In genomic region chr4:107082185-107082584, GRCm38 (mm10) we compare ENCODE assay signal across 34 mouse cellular contexts. TPM values are rescaled to one million over a fixed set of nuclear protein-coding genes. Genes with fewer than 3 reads are reported as not detected.
DNase-seq lines count a peak whose midpoint lies in the region; ATAC-seq lines count a peak whose summit lies in the region.
"Had no signal": no experiment of that assay in that cellular context is flagged by ENCODE, and none has a peak within 500 bp of the region (broad histone marks: within the 10 kb centered on the region; RNA-seq: fewer than 3 reads in every experiment).

No protein-coding gene starts in this region.

- no peak overlapping the region for H3K4me2 ChIP-seq in forebrain, embryonic 14.5 days (ENCODE audit: low read length)
- H3K4me2 ChIP-seq in kidney, embryonic 16.5 days (replicated peaks; ENCODE audit: low read depth, low read length): no peak overlapping the region
- no peak overlapping the region for H3K4me2 ChIP-seq in midbrain, embryonic 14.5 days (ENCODE audit: low read length)
- H3K4me2 ChIP-seq: intestine, embryonic 15.5 days; limb, embryonic 15.5 days; liver, embryonic 15.5 days; lung, embryonic 14.5 days; neural tube, embryonic 12.5 days had no signal

- no peak for DNase-seq in forebrain, embryonic 10.5 days (ENCODE audit: extremely low spot score, low spot score)
- no peak for DNase-seq in forebrain, embryonic 14.5 days (ENCODE audit: low spot score)
- DNase-seq in kidney, postnatal 36 days: no peak
- no peak for DNase-seq in midbrain, embryonic 10.5 days (ENCODE audit: low spot score)
- no peak for DNase-seq in midbrain, embryonic 14.5 days
- DNase-seq in heart, adult 8-10 months (ENCODE audit: low spot score): no peak
- no peak for DNase-seq in natural killer cell, adult 2 months (ENCODE audit: low spot score in 2 of 2)
- DNase-seq: adrenal gland, adult 8-10 months; cerebellum, adult 8-10 months; cerebellum, postnatal 25 days; gastrocnemius, adult 2 months; gastrocnemius, postnatal 36 days; heart, postnatal 14 days; lung, embryonic 14.5 days; lung, postnatal 14 days; right cerebral cortex, postnatal 4 days; thymus, adult 2 months; thymus, postnatal 36 days had no signal

- H3K27ac ChIP-seq in forebrain, embryonic 10.5 days: peak overlapping the region; percentile 63; the same call in 1 of the 2 replicates
- H3K27ac ChIP-seq in forebrain, embryonic 14.5 days (ENCODE audit: low read depth, low read length): no peak overlapping the region
- peak overlapping the region; percentile 21; the same call in 1 of the 2 replicates for H3K27ac ChIP-seq in kidney, embryonic 16.5 days (ENCODE audit: low read length)
- peak overlapping the region; percentile 88 for H3K27ac ChIP-seq in midbrain, embryonic 10.5 days (replicated peaks)
- no peak overlapping the region for H3K27ac ChIP-seq in midbrain, embryonic 14.5 days (replicated peaks; ENCODE audit: low read depth, low read length)
- H3K27ac ChIP-seq: gastrocnemius, adult 2 months; hindbrain, postnatal 0 days; intestine, embryonic 15.5 days; limb, embryonic 10.5 days; limb, embryonic 15.5 days; liver, embryonic 15.5 days; neural tube, embryonic 12.5 days had no signal

- no peaks in the 10 kb centered on the region for H3K36me3 ChIP-seq in forebrain, embryonic 10.5 days (replicated peaks)
- no peaks in the 10 kb centered on the region for H3K36me3 ChIP-seq in forebrain, embryonic 14.5 days (ENCODE audit: control insufficient read depth, insufficient read depth, low read length)
- H3K36me3 ChIP-seq in kidney, embryonic 16.5 days (ENCODE audit: insufficient read depth, low read length): no peaks in the 10 kb centered on the region
- no peaks in the 10 kb centered on the region for H3K36me3 ChIP-seq in midbrain, embryonic 10.5 days
- no peaks in the 10 kb centered on the region for H3K36me3 ChIP-seq in midbrain, embryonic 14.5 days (ENCODE audit: control insufficient read depth, insufficient read depth, low read length)
- H3K36me3 ChIP-seq: intestine, embryonic 15.5 days; limb, embryonic 10.5 days; limb, embryonic 15.5 days; liver, embryonic 15.5 days; neural tube, embryonic 12.5 days had no signal

- no peak overlapping the region for H3K9ac ChIP-seq in forebrain, embryonic 14.5 days (ENCODE audit: low read length)
- no peak overlapping the region for H3K9ac ChIP-seq in kidney, embryonic 16.5 days (replicated peaks; ENCODE audit: low read length)
- H3K9ac ChIP-seq in midbrain, embryonic 14.5 days (replicated peaks; ENCODE audit: low read length): no peak overlapping the region
- H3K9ac ChIP-seq: intestine, embryonic 15.5 days; limb, embryonic 15.5 days; liver, embryonic 15.5 days; lung, embryonic 14.5 days; neural tube, embryonic 12.5 days had no signal

- WGBS in forebrain, embryonic 10.5 days: 89% methylated on average over 3 of the region's 3 CpGs
- 90% methylated on average over 3 of the region's 3 CpGs for WGBS in forebrain, embryonic 14.5 days
- 83% methylated on average over 3 of the region's 3 CpGs for WGBS in kidney, embryonic 16.5 days
- WGBS in midbrain, embryonic 10.5 days: 88% methylated on average over 3 of the region's 3 CpGs
- 92% methylated on average over 3 of the region's 3 CpGs for WGBS in midbrain, embryonic 14.5 days

- H3K4me3 ChIP-seq in forebrain, embryonic 10.5 days: no peak overlapping the region
- no peak overlapping the region for H3K4me3 ChIP-seq in forebrain, embryonic 14.5 days (ENCODE audit: low read depth, low read length)
- H3K4me3 ChIP-seq in kidney, embryonic 16.5 days (ENCODE audit: low read length): no peak overlapping the region
- no peak overlapping the region for H3K4me3 ChIP-seq in midbrain, embryonic 10.5 days
- H3K4me3 ChIP-seq in midbrain, embryonic 14.5 days (replicated peaks; ENCODE audit: low read depth, low read length): no peak overlapping the region
- H3K4me3 ChIP-seq: gastrocnemius, adult 2 months; intestine, embryonic 15.5 days; limb, embryonic 10.5 days; limb, embryonic 15.5 days; liver, embryonic 15.5 days; neural tube, embryonic 12.5 days had no signal

- peaks cover 54% of the 10 kb centered on the region for H3K4me1 ChIP-seq in forebrain, embryonic 10.5 days
- peaks cover 9% of the 10 kb centered on the region for H3K4me1 ChIP-seq in forebrain, embryonic 14.5 days (ENCODE audit: control insufficient read depth, insufficient read depth, low read length)
- H3K4me1 ChIP-seq in kidney, embryonic 16.5 days (ENCODE audit: insufficient read depth, low read length): peaks cover 11% of the 10 kb centered on the region; the same call in 1 of the 2 replicates
- peaks cover 47% of the 10 kb centered on the region for H3K4me1 ChIP-seq in midbrain, embryonic 10.5 days
- peaks cover 19% of the 10 kb centered on the region for H3K4me1 ChIP-seq in midbrain, embryonic 14.5 days (ENCODE audit: control insufficient read depth, insufficient read depth, low read length)
- H3K4me1 ChIP-seq: intestine, embryonic 15.5 days; liver, embryonic 15.5 days had no signal

- ATAC-seq in forebrain, embryonic 14.5 days: no peak
- no peak for ATAC-seq in kidney, embryonic 16.5 days (ENCODE audit: low FRiP score, low TSS enrichment)
- no peak for ATAC-seq in midbrain, embryonic 14.5 days (ENCODE audit: low FRiP score, low TSS enrichment)
- ATAC-seq: activated CD4-positive, CD25-positive, alpha-beta regulatory T cell, adult 4 months; forebrain, embryonic 16.5 days; hindbrain, postnatal 0 days; intestine, embryonic 15.5 days; midbrain, embryonic 16.5 days had no signal

- H3K27me3 ChIP-seq in forebrain, embryonic 10.5 days (ENCODE audit: poor library complexity, severe bottlenecking): no peaks in the 10 kb centered on the region
- H3K27me3 ChIP-seq in forebrain, embryonic 14.5 days (replicated peaks; ENCODE audit: control insufficient read depth, insufficient read depth, low read length): no peaks in the 10 kb centered on the region
- H3K27me3 ChIP-seq in kidney, embryonic 16.5 days (ENCODE audit: insufficient read depth, low read length): no peaks in the 10 kb centered on the region
- H3K27me3 ChIP-seq in midbrain, embryonic 10.5 days (ENCODE audit: low read depth, poor library complexity, severe bottlenecking): no peaks in the 10 kb centered on the region
- no peaks in the 10 kb centered on the region for H3K27me3 ChIP-seq in midbrain, embryonic 14.5 days (ENCODE audit: control insufficient read depth, insufficient read depth, low read length)
- H3K27me3 ChIP-seq: CH12.LX; intestine, embryonic 15.5 days; limb, embryonic 15.5 days; liver, embryonic 15.5 days; neural tube, embryonic 12.5 days had no signal

- no peaks in the 10 kb centered on the region for H3K9me3 ChIP-seq in forebrain, embryonic 10.5 days
- no peaks in the 10 kb centered on the region for H3K9me3 ChIP-seq in forebrain, embryonic 14.5 days (replicated peaks; ENCODE audit: control insufficient read depth, low read length)
- no peaks in the 10 kb centered on the region for H3K9me3 ChIP-seq in kidney, embryonic 16.5 days (ENCODE audit: low read length)
- H3K9me3 ChIP-seq in midbrain, embryonic 10.5 days (replicated peaks): no peaks in the 10 kb centered on the region
- no peaks in the 10 kb centered on the region for H3K9me3 ChIP-seq in midbrain, embryonic 14.5 days (ENCODE audit: control insufficient read depth, low read length)
- H3K9me3 ChIP-seq: intestine, embryonic 15.5 days; limb, embryonic 10.5 days; limb, embryonic 15.5 days; liver, embryonic 15.5 days; neural tube, embryonic 12.5 days had no signal

RNA-seq across cellular contexts. Expression of gene Cdcp2, which starts 14.5 kb away (rescaled TPM):
- polyA plus RNA-seq in forebrain, embryonic 10.5 days (2016; fragmentation: Nextera tagmentation; extraction: Ambion mirVana): 0.06 TPM in 1 of 2 replicates, not detected in the other
- not detected in 2 replicates for polyA plus RNA-seq in forebrain, embryonic 14.5 days (2014; fragmentation: Nextera tagmentation; extraction: Ambion mirVana)
- 0.17 and 0.24 TPM in 2 replicates for polyA plus RNA-seq in kidney, embryonic 16.5 days (2015; fragmentation: Nextera tagmentation; extraction: Ambion mirVana)
- polyA plus RNA-seq in midbrain, embryonic 10.5 days (2016; fragmentation: Nextera tagmentation; extraction: Ambion mirVana): 0.11 and 0.22 TPM in 2 replicates
- 0.08 TPM in 1 of 2 replicates, not detected in the other for polyA plus RNA-seq in midbrain, embryonic 14.5 days (2014; fragmentation: Nextera tagmentation; extraction: Ambion mirVana)
- total RNA-seq in heart, adult 8-10 months (2022): not detected
- total RNA-seq: gastrocnemius, adult 2 months; gastrocnemius, postnatal 36 days; heart, postnatal 14 days; layer of hippocampus, adult 8-10 months; left cerebral cortex, postnatal 10 days had no signal
- polyA plus RNA-seq: activated CD4-positive, CD25-positive, alpha-beta regulatory T cell, adult 4 months; C2C12; embryonic facial prominence, embryonic 11.5 days; forebrain, embryonic 16.5 days; heart, embryonic 14.5 days; intestine, embryonic 15.5 days; limb, embryonic 10.5 days; limb, embryonic 15.5 days; liver, embryonic 15.5 days; lung, embryonic 14.5 days; midbrain, embryonic 16.5 days had no signal

RNA-seq across cellular contexts. Expression of gene Cyb5rl, which starts 15.4 kb away (rescaled TPM):
- 8.9 and 11.3 TPM in 2 replicates for polyA plus RNA-seq in forebrain, embryonic 10.5 days (2016; fragmentation: Nextera tagmentation; extraction: Ambion mirVana)
- polyA plus RNA-seq in forebrain, embryonic 14.5 days (2014; fragmentation: Nextera tagmentation; extraction: Ambion mirVana): 3.6 and 4.1 TPM in 2 replicates
- 13.4 and 14.4 TPM in 2 replicates for polyA plus RNA-seq in kidney, embryonic 16.5 days (2015; fragmentation: Nextera tagmentation; extraction: Ambion mirVana)
- 7.6 and 9.9 TPM in 2 replicates for polyA plus RNA-seq in midbrain, embryonic 10.5 days (2016; fragmentation: Nextera tagmentation; extraction: Ambion mirVana)
- 5.2 and 5.3 TPM in 2 replicates for polyA plus RNA-seq in midbrain, embryonic 14.5 days (2014; fragmentation: Nextera tagmentation; extraction: Ambion mirVana)
- 10 to 100 TPM; 24.2 to 35.1 (median 27.8) TPM for total RNA-seq in heart, adult 8-10 months (2022)

RNA-seq across cellular contexts. Expression of gene Mrpl37, which starts 15.5 kb away (rescaled TPM):
- 131 and 132 TPM in 2 replicates for polyA plus RNA-seq in forebrain, embryonic 10.5 days (2016; fragmentation: Nextera tagmentation; extraction: Ambion mirVana)
- 94.0 and 95.6 TPM in 2 replicates for polyA plus RNA-seq in forebrain, embryonic 14.5 days (2014; fragmentation: Nextera tagmentation; extraction: Ambion mirVana)
- 120 and 121 TPM in 2 replicates for polyA plus RNA-seq in kidney, embryonic 16.5 days (2015; fragmentation: Nextera tagmentation; extraction: Ambion mirVana)
- polyA plus RNA-seq in midbrain, embryonic 10.5 days (2016; fragmentation: Nextera tagmentation; extraction: Ambion mirVana): 122 and 123 TPM in 2 replicates
- polyA plus RNA-seq in midbrain, embryonic 14.5 days (2014; fragmentation: Nextera tagmentation; extraction: Ambion mirVana): 72.9 and 85.5 TPM in 2 replicates
- total RNA-seq in heart, adult 8-10 months (2022): 100 to 1,000 TPM in 1 of 4 experiments, 10 to 100 TPM in 3; 93.9 to 102 (median 96.0) TPM

Comparison
In these comparisons a context has a peak if more than half of its experiments do, and no peak if none do; other contexts are left out.
1. H3K27ac ChIP-seq: peak in forebrain, embryonic 10.5 days (single experiment), kidney, embryonic 16.5 days (single experiment) and midbrain, embryonic 10.5 days (single experiment); none in forebrain, embryonic 14.5 days (single experiment) and midbrain, embryonic 14.5 days (single experiment).